Mouse (Mus musculus): ENCODE results near the gene Drd5.

The Drd5 gene

GRCm38 (mm10) chr5:38346646-38347432 is 27.7 kb downstream of the Drd5 start:
- DNase-seq (ENCODE audit: extremely low spot score, low read depth, low spot score): peak; percentile 16

DNA sequence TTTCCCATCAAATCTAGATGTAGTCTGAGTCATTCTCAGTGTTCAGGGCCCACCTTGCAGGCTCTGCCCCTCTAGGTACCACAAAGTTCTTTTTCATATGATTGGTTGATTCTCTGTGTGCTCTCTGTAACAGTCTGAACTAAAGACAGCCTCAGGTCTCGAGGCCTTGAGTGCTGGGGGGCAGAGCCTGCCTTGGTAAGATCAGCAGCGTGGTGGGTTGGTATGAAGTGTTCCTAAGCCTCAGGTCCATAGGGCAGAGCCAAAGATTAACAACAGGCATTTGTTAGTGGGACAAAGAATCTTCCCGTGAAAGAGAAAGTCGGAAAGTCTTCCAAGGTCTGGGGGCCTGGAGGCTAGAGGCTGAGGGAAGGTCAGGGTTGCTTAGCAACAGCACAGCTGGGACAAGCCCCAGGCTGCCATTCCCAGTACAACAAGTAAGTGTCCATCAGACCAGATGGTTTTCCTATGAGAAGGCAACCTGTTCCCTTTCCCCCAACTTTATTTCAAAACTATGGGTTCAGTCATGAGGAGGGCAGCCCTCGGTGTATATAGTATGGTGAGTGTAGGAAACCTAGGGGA is 31.3 kb downstream of the Drd5 start:
- no peak for DNase-seq (ENCODE audit: extremely low spot score, low read depth, low spot score)

DNA sequence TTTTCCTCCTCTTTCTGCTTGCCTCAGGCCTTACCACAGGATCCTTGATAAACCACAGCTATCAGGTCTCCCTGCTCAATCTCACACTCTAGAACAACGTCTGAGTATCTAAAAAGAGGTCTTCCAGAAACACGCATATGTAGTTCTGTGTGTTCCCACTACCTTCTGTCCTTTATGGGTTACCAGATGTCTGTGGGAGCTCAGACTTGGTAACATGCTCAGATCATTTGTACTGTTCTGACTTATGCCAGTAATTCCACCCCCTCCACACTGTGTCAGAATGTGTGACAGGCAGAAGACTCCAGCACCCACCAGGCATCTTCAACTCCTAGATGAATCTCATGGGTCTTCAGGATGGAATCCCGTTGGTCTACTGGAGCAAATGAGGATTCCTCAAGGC is 37.8 kb downstream of the Drd5 start:
- no peak for DNase-seq (ENCODE audit: extremely low spot score, low read depth, low spot score)

DNA sequence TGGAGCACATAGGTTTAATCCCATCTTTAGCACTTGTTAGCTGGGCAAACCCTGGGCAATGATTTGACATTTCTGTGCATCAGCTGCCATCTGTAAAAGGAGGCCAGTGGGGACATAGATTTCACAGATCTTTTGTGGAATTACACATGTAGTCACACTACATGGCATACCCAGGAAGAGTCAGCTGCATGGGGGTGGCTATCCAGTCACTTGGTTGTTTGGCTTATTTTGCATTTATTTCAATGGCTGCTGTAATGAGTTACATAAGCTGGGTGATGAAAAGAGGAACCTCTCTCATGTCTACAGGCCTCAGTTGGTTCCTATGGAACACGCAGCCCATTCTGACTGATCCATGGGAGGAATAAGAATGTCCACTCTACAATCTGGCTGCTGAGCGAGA is 40.5 kb downstream of the Drd5 start:
- DNase-seq (ENCODE audit: extremely low spot score, low read depth, low spot score): no peak

DNA sequence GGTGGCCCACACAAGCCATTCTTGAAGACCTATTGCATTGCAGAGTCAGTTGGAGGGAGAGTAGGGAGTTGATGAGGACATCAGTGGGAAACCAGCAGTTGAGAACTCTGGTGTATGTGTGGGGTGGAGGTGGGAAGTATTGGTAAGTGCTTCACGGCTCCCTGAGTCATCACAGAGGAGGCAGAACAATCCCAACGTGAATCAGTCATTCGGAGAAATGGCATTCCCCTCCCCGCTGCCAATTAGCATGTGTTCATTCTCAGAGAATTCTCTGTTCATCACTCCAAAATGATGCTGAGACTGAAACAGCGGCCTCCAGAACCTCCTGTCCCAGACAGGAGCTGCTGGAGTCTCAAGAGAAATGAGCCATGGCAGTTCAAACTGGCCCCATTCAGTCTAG is 45.2 kb downstream of the Drd5 start:
- no peak for DNase-seq (ENCODE audit: extremely low spot score, low read depth, low spot score)

GRCm38 (mm10) chr5:38365521-38365920 is 46.4 kb downstream of the Drd5 start:
- DNase-seq (ENCODE audit: extremely low spot score, low read depth, low spot score): no peak

- DNase-seq (ENCODE audit: extremely low spot score, low read depth, low spot score): no peak
Measured at GRCm38 (mm10) chr5:38366650-38367470, 47.7 kb downstream of the Drd5 start.

GRCm38 (mm10) chr5:38371308-38371707 is 52.1 kb downstream of the Drd5 start:
- no peak for DNase-seq (ENCODE audit: extremely low spot score, low read depth, low spot score)

Data from hindlimb bud, embryonic 11.5 days (tissue).